Mouse (Mus musculus) liver, adult 2 months (tissue): ENCODE measurements at regions not wholly inside any gene's neighbourhood (a gene's known extent, or its start where the extent isn't known, plus 50 kb on each side); places are given as distances from the start of the nearest gene placed in this dataset.

Source experiments
- DNase-seq: peaks from one replicate; pipeline ENCODE4 v3.0.0-alpha.2; 2011; ENCODE audit warnings: low read depth, low spot score; ENCODE audit errors: extremely low read depth
- H3K27ac ChIP-seq: fragments of 200-500 bp; replicated peaks from 2 replicates; pipeline ENCODE4 v1.5.1; 2012; ENCODE audit warnings: low read depth, mild to moderate bottlenecking, control low read depth, inconsistent platforms, low read length; ENCODE audit not compliant: insufficient read depth
- H3K27me3 ChIP-seq: fragments of 200-500 bp; 2 replicates; pipeline ENCODE4 v1.6.1; 2012; ENCODE audit warnings: mild to moderate bottlenecking, moderate library complexity, low read length, inconsistent platforms; ENCODE audit not compliant: control insufficient read depth, insufficient read depth
- H3K36me3 ChIP-seq: fragments of 200-500 bp; 2 replicates; pipeline ENCODE4 v1.6.1; 2012; ENCODE audit warnings: low read length, inconsistent platforms; ENCODE audit not compliant: control insufficient read depth, insufficient read depth
- H3K4me1 ChIP-seq: fragments of 200-500 bp; 2 replicates; pipeline ENCODE4 v1.6.1; 2011; ENCODE audit warnings: low read length; ENCODE audit not compliant: control insufficient read depth, insufficient read depth
- H3K4me3 ChIP-seq: fragments of 200-500 bp; 2 replicates; pipeline ENCODE4 v1.5.1; 2011; ENCODE audit warnings: low read depth, mild to moderate bottlenecking, control low read depth, low read length, moderate library complexity; ENCODE audit not compliant: insufficient read depth
- H3K79me2 ChIP-seq: fragments of 200-500 bp; 2 replicates; pipeline ENCODE4 v1.6.1; 2012; ENCODE audit warnings: inconsistent platforms, mild to moderate bottlenecking, low read length, moderate library complexity; ENCODE audit not compliant: control insufficient read depth, insufficient read depth
- H3K9ac ChIP-seq: fragments of 200-500 bp; 2 replicates; pipeline ENCODE4 v1.6.1; 2012; ENCODE audit warnings: low read depth, mild to moderate bottlenecking, control low read depth, inconsistent platforms, low read length
- CTCF ChIP-seq: fragments of 200-500 bp; IDR thresholded peaks from 2 replicates; pipeline ENCODE4 v1.5.1; 2011; ENCODE audit warnings: low read depth, low read length, control low read depth
- POLR2A ChIP-seq: fragments of 200-500 bp; IDR thresholded peaks from 2 replicates; pipeline ENCODE4 v1.6.1; 2011; ENCODE audit warnings: low read length, control low read depth; ENCODE audit not compliant: insufficient read depth; ENCODE audit errors: extremely low read depth
- WGBS: fragments of 180-500 bp; shearing (Covaris S2); methylation state at CpG from one replicate; pipeline ENCODE4 v1.1.7; 2018; 5-methylcytosine and 5-hydroxymethylcytosine counted together

DNA sequence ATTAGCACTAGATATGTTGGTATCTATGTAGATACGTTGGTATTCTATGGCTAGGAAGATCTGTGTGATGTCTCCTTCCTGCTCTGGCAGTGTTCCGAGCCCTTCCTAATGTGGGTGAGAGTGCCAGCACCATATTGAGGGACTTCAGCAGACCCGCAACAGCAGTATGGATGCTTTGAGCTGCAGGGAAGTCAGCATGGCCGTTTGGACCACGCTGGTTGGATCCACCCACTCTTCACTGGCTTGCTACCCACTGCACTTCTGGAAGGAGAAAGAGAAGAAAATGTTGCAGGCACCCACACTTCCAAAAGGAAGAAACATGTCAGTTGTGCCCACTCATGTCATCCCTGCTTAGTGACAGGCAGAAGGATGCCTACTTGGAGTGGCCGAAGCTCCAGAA is 346.2 kb upstream of the 3110018I06Rik start:
- TF ChIP-seq CTCF: no peak
- TF ChIP-seq POLR2A: no peak
- H3K9ac ChIP-seq: no peak overlapping the region
- no peak overlapping the region for H3K27ac ChIP-seq
- H3K79me2 ChIP-seq: no peaks in the 10 kb centered on the region
- no peaks in the 10 kb centered on the region for H3K4me1 ChIP-seq
- H3K27me3 ChIP-seq: no peaks in the 10 kb centered on the region
- H3K36me3 ChIP-seq: no peaks in the 10 kb centered on the region
- 81% methylated on average over 6 of the region's 6 CpGs for WGBS
- DNase-seq: no peak
- H3K4me3 ChIP-seq: no peak overlapping the region

DNA sequence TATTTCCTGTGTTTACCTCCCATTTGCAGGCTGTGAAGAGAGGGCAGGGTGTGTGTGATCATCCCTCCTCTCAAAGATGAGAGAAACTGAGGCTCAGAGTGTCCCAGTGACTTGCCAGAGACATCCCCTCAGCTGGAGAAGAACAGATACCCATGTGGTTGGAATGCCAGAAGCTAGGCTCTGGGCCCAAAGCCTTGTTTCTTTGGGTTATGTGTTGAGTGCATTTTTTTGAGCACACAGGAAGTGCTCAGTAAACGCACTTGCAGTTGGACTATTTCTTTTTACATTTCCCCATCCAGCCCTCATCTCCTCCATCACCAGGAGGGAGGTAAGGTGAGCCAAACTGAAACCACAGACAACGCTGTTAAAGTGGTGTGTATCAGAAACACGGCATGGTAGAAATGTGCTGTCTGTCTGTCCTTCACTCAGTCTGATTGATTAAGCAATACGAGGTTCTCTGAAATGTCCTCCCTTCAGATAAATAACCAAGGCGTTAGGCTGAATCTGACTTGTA is 341.8 kb upstream of the 3110018I06Rik start:
- Histone ChIP-seq H3K27me3 (no peaks in the 10 kb centered on the region), H3K4me1 (no peaks in the 10 kb centered on the region), H3K9ac (no peak overlapping the region), H3K36me3 (no peaks in the 10 kb centered on the region), H3K4me3 (no peak overlapping the region), H3K27ac (no peak overlapping the region), H3K79me2 (no peaks in the 10 kb centered on the region)
- WGBS: 63% methylated on average over 5 of the region's 5 CpGs
- DNase-seq: no peak
- TF ChIP-seq CTCF (no peak), POLR2A (no peak)

DNA sequence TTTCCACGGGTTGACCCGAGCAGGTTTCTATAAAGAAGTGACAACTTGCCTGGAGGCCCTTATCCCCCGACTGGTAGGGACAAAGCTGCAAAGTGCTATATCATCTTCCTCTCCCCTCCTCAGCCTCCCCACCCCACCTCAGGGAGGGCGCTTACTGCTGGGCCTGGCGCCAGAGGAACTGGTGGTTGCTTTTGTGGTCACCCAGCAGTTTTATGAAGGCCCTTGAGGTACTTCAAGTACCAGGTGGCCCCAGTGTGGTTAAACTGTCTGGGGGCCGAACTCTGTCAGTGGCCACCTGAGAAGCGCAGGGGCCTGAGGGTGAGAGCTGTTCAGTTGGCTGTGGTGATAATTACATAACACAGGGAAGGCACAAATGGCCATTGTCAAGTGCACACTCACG is 340.0 kb upstream of the 3110018I06Rik start:
- Histone ChIP-seq H3K4me3 (no peak overlapping the region), H3K36me3 (no peaks in the 10 kb centered on the region), H3K27me3 (no peaks in the 10 kb centered on the region), H3K79me2 (no peaks in the 10 kb centered on the region), H3K4me1 (no peaks in the 10 kb centered on the region), H3K9ac (no peak overlapping the region), H3K27ac (no peak overlapping the region)
- no peak for TF ChIP-seq CTCF
- no peak for TF ChIP-seq POLR2A
- 70% methylated on average over 8 of the region's 8 CpGs for WGBS
- DNase-seq: no peak

DNA sequence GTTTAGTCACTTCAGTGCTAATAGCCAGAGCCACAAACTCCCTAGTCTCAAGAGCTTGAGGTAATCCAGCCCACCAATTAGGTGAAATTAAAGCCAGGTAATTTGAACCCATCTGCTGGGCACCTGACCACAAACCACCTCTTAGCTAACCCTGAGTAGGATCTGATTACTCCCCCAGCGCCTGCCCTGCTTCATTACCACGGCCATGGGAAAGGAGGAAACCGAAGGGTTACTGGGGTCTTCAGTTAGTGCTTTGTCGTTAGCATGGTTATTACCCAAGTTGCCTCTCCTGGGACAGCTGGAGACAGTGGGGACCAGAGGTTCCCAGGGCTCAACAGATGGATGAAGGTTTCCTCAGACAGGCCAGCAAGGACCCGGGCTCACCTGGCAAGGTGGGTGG is 337.3 kb upstream of the 3110018I06Rik start:
- TF ChIP-seq CTCF: no peak
- no peak for TF ChIP-seq POLR2A
- no peaks in the 10 kb centered on the region for H3K79me2 ChIP-seq
- H3K4me1 ChIP-seq: no peaks in the 10 kb centered on the region
- no peaks in the 10 kb centered on the region for H3K27me3 ChIP-seq
- no peak overlapping the region for H3K27ac ChIP-seq
- H3K9ac ChIP-seq: no peak overlapping the region
- H3K4me3 ChIP-seq: no peak overlapping the region
- 71% methylated on average over 5 of the region's 5 CpGs for WGBS
- no peaks in the 10 kb centered on the region for H3K36me3 ChIP-seq
- DNase-seq: no peak

DNA sequence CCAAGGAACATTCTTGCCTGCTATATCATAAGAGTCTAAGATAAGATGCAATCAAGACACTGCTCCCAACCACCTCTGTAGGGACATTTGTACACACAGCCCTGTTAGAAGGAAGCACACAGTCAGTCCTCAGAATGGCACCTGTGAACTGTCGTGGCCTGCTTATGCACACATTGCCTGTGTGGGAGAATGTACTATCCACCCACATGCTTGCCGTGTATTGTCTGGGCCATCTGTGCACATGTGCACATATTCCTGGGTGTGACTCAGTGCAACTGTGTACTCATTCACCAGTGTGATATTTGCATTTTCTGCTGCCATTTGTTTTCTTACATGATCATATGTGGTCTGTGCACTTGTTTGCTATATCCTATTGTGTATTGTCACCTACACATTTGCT is 333.8 kb upstream of the 3110018I06Rik start:
- H3K27ac ChIP-seq: no peak overlapping the region
- TF ChIP-seq POLR2A (no peak), CTCF (no peak)
- H3K36me3 ChIP-seq: no peaks in the 10 kb centered on the region
- 84% methylated on average over 2 of the region's 2 CpGs for WGBS
- H3K4me1 ChIP-seq: no peaks in the 10 kb centered on the region
- H3K79me2 ChIP-seq: no peaks in the 10 kb centered on the region
- H3K9ac ChIP-seq: no peak overlapping the region
- no peak overlapping the region for H3K4me3 ChIP-seq
- H3K27me3 ChIP-seq: no peaks in the 10 kb centered on the region
- no peak for DNase-seq

DNA sequence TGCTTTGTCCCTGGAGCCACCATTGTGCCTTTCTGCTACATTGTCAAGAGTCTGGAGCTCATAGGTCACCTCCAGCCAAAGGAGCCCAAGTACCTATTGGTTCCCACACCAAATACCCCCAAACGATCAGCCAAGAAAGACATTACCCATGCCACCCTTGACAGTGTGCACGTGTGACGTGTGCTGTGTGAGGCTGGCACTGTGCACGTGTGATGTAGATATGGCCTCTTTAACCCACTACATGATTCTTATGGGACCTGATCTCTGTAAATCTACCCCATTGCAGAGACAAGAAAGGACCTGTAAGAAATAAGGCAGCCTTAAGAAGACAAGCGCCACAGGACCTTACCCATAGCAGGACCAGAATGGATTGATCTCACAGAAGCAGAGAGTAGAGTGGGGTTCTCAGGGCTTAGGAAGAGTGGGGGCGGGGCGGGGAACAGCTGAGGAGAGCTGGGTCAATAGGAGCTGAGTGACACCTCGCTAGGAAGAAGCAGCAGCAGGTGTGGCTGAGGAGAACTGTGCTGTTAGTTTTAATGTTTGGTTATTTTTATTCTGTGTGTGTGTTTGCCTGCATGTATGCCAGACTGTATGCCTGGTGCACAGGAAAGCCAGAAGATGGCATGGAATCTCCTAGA is 331.5 kb upstream of the 3110018I06Rik start:
- no peak for TF ChIP-seq POLR2A
- no peak for TF ChIP-seq CTCF
- no peak overlapping the region for H3K9ac ChIP-seq
- no peaks in the 10 kb centered on the region for H3K27me3 ChIP-seq
- WGBS: 58% methylated on average over 8 of the region's 8 CpGs
- no peak overlapping the region for H3K27ac ChIP-seq
- no peaks in the 10 kb centered on the region for H3K4me1 ChIP-seq
- DNase-seq: no peak
- no peaks in the 10 kb centered on the region for H3K36me3 ChIP-seq
- H3K79me2 ChIP-seq: no peaks in the 10 kb centered on the region
- no peak overlapping the region for H3K4me3 ChIP-seq
